Mouse (Mus musculus) heart, postnatal 10 days (tissue): ENCODE data around the gene Ubr4. TPM values are rescaled to one million over a fixed set of nuclear protein-coding genes. Genes with fewer than 3 reads are reported as not detected.
A peak's percentile ranks its signal among the peaks of the same experiment; 100 is the strongest.
"Not testable (repeated sequence)": the region's sequence is repeated elsewhere in the genome, so short reads cannot be mapped to it uniquely, and the experiment has no call there.

Experiments
- DNase-seq, 2 experiments: peaks; one replicate each; pipeline ENCODE4 v3.0.0; 2021
- intact Hi-C: fragments of 180-260 bp; cut with DNase I; formaldehyde crosslinking; loops from one replicate; pipeline ENCODE4 v1.15.1; 2025
- total RNA-seq, 2 experiments: library from RNA; stranded (reverse); gene quantifications; 2 replicates each; pipeline ENCODE4 v1.2.3; 2021

Ubr4 gene
- total RNA-seq, 2 experiments from 2014 or later, result 124 to 125 TPM

- no peak for DNase-seq
- intact Hi-C loops, result no loop called here
Measured at GRCm38 (mm10) chr4:139352832-139353231, 423 bp downstream of the Ubr4 start.

DNA sequence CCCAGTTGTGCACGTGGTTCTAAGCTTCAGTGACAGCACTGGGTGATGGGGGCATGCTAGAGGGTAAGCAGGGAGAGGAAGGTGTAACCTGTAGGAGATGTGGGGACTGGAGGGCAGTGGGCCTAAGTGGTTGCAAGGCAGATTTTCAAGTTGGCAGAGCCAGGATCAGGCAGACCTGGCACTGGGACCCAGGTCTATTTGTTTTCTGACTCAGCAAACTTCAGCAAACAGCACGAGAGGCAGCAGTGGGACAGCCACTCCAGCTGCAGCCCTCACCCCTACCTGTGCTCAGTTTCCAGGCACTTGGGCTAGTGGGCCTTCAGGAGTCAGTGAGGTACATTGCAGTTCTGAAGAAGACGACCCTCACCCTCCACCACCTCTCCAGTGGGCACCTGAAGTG lies 4.8 kb downstream of the Ubr4 start:
- no peak for DNase-seq
- intact Hi-C loops, result no loop called here

DNA sequence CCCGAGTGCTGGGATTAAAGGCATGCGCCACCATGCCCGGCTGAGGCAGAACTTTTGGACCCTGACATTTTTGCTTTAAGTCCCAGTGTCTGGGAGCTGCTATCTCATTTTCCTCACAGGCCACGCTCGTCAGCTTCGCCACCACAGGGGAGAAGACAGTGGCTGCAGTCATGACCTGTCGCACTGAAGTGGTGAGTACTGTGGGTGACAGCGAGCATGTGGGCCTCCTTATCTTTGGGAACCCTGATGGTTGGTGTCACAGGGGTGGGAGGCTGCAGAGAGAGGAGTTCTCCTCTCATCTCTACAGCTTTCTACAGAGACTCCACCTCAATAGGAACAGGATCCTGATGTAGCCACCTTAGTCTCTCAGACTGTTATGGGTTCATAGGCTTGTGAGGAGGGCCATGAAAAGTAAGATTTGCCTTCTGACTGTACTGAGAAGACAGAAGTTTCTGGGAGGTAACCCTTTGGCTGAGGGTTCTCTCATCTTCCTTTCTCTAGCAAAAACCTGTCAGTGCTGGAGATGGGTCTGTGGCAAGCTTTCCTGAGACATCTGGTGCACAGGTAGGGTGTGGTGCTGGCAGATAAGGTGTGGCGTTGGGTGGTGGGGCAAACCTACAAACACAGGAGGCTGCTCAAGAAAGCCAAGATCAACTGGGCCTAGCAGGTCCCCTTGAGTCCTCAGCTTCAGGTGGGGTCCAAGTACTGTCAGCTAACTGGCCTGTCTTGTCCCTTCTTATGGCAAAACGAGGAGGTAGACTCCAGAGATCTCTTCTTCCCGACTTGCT lies 8.5 kb downstream of the Ubr4 start:
- intact Hi-C loops, result no loop called here
- DNase-seq, result no peak

DNA sequence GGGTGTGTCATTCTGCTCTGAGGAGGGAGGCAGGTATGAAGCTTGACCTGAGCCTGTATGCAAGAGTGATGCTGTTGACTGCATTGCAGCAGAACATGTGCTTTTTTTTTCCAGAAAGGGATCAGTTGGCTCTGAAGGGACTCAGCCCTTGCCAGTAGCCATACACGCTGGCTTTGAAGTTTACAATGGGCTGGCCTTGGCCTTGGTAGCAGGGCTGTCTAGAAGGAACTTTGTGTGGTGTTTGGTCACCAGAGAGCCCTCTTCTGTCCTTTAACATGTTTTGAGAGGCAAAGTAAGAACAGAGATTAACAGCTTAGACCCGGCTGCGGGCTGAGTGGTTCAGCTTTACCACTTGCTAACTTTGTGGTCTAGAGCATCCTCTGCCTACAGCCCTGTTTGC lies 14.9 kb downstream of the Ubr4 start:
- intact Hi-C loops, result no loop called here
- no peak for DNase-seq

GRCm38 (mm10) chr4:139368038-139368437 lies 15.6 kb downstream of the Ubr4 start:
- intact Hi-C loops, result no loop called here
- DNase-seq, result no peak

GRCm38 (mm10) chr4:139373130-139373529 lies 20.7 kb downstream of the Ubr4 start:
- no peak for DNase-seq
- intact Hi-C loops, result no loop called here

DNA sequence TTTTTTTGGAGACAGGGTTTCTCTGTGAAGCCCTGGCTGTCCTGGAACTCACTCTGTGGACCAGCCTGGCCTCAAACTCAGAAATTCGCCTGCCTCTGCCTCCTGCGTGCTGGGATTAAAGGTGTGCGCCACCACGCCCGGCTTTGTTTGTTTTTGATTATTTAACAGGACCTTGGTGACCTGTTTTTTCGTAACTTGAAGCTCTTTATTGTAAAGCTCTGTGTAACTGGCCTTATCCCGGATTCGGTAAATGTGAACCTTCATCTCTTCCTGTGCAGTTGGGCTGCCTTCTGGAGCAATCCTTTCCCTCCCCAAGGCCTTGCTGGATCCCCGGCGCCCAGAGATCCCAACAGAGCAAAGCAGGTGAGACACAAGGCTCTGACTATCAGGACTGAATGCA lies 21.1 kb downstream of the Ubr4 start:
- intact Hi-C loops, result no loop called here
- DNase-seq, result no peak

DNA sequence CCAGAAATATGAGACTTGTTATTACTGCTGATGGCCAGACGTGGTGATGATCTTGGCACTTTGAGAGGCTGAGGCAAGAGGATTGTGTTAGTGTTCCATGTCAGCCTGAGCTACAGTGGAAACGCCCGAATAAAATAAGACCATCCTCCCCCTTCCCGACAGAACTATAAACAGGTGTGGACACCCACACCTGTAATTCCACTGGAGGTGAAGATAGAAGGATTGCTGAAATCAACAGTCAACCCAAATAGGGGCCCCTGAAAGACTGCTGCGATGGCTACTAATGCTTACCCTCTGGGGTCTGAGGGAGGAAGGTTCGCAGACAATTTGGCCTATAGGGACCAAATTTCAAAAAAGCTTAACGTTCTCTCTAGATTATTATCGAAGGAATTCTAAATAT lies 27.3 kb downstream of the Ubr4 start:
- peak in 1 of 2 experiments; percentile 7 for DNase-seq
- intact Hi-C loops, result no loop called here

- intact Hi-C loops, result no loop called here
- DNase-seq, result peak; percentile 100
Measured at GRCm38 (mm10) chr4:139380207-139380748, 27.9 kb downstream of the Ubr4 start.

GRCm38 (mm10) chr4:139380775-139381451 lies 28.5 kb downstream of the Ubr4 start:
- intact Hi-C loops, result no loop called here
- DNase-seq, result peak in 1 of 2 experiments; percentile 7

DNA sequence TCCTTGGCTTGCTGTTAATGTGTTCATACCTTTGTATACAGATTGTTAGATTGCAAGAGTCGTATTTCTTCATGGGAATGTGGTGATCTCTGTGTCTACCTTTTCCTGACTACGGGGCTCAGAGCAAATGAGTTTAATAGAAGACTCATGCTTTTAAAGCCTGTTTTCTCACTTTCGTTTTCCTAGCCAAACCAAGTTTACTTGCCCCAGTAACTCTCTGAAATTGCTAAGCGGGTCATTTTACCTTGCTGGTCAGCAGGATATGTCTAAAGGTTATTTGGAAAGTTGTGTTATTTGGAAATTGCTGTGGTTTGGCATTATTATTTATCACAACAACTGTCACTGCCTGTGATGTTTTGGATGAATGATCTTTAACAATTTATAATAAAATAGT lies 29.0 kb downstream of the Ubr4 start:
- intact Hi-C loops, result no loop called here
- DNase-seq, result no peak

DNA sequence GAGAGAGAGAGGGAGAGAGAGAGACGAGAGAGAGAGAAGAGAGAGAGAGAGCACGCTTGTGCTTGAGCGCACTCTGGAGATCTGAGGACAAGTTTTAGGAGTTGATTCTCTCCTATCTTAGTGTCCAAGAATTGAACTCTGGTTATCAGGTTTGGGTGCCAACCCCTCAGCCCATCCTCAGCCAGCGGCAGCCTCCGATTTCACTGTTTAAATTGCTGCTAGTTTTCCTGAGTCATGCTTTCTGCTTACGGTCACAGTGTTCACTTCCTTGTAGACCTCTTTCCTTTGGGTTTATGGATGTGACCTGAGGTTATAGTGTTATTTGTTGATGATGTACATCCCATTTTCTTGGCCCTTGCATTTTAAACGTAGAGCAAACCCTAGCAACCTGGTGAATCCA lies 29.8 kb downstream of the Ubr4 start:
- DNase-seq, result no peak
- intact Hi-C loops, result no loop called here

DNA sequence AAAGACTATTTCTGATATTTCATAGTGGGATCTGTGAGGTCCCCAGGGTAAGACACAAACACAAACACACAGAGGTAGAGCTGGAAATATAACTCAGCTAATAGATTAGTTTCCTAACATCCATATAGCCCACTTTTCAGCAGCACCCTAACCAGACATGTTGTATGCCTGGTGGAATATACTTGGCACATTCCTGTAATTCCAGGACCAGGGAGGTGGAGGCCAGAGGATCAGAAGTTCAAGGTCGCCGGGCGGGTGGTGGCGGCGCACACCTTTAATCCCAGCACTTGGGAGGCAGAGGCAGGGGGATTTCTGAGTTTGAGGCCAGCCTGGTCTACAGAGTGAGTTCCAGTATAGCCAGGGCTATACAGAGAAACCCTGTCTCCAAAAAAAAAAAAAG lies 33.4 kb downstream of the Ubr4 start:
- intact Hi-C loops, DNase-seq: not testable (repeated sequence)

DNA sequence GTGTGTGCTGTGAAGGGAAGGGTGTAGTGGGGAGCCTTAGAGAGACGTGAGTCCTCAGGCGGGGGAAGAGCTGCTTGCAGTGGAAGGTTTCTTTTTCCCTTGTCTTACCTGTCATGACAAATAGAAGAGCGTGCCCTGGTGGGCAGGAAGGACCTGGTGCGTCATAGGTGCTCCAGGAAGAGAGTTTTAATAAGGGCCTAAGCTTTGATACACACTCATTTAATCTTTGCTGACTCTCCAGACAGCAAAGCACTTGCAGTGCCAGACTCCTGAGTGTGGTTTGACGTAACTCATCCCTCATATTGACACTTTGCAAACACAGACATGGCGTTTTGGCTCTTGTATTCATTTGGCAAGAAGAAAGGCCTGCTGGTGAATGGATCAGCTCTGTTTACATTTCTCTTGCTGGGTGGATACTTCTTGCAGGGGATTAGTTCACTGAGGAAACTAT lies 34.5 kb downstream of the Ubr4 start:
- peak; percentile 43 to 45 for DNase-seq
- intact Hi-C loops, result no loop called here

- DNase-seq, result no peak
- intact Hi-C loops, result no loop called here
Measured at GRCm38 (mm10) chr4:139389557-139389956, 37.1 kb downstream of the Ubr4 start.

GRCm38 (mm10) chr4:139395431-139395830 lies 43.0 kb downstream of the Ubr4 start:
- DNase-seq, result peak in 1 of 2 experiments; percentile 6
- intact Hi-C loops, result no loop called here

DNA sequence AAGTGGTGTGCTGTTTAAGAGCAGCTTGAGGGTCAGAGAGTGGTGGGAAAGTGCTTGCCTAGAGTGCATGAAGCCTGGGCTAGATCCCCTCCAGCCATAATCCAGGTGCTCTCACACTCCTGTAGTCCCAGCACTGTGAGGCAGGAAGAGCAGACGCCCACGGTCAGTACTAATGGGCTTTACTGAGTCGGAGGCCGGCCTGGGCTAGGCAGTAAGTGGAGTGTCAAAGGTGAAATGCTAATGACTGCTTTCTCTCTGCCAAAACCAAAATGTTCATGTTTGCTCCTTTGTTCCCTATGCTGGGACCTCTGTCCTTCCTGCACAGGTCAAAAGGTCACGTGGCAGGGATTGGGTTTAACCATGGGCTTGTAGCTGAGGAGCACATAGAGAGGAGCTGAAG lies 48.1 kb downstream of the Ubr4 start:
- intact Hi-C loops, result no loop called here
- DNase-seq, result no peak

DNA sequence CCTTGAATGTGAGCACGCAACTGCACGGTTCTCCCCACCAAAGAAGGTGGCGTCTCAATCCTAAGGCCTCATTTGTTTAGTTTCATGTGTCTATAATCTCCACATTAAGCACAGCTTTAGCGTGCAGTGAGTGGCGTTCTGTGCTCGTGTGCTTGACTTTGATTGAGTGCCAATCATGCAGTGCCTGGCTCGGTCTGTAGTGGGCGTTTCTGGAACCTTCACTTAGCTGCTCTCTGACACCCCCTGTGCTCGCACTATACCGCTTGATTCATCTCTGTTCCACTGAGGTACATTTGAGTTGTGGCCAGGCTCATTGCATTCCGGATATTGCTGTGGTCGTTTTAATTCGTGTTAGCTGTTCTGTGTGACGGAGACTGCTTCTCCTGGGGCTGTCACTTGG lies 50.8 kb downstream of the Ubr4 start:
- intact Hi-C loops, result no loop called here
- no peak for DNase-seq

GRCm38 (mm10) chr4:139411351-139411750 lies 58.9 kb downstream of the Ubr4 start:
- intact Hi-C loops, result no loop called here
- DNase-seq, result peak; percentile 52 to 53

GRCm38 (mm10) chr4:139417868-139418267 lies 65.5 kb downstream of the Ubr4 start:
- no peak for DNase-seq

DNA sequence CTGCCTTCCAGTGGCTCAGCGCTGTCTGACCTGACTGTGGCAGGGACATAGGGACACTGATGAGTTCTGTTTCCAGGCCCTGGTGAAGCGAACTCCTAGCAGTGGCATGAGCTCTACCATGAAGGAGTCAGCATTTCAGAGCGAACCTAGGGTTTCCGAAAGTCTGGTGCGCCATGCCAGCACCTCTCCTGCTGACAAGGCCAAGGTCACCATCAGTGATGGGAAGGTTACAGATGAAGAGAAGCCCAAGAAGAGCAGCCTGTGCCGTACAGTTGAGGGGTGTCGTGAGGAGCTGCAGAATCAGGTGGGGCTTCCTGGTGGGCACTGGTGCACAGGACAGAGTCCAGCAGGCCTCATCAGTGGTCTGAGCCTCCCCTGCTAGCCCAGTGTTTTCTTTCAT lies 69.2 kb downstream of the Ubr4 start:
- intact Hi-C loops, result no loop called here
- no peak for DNase-seq

More at GRCm38 (mm10) chr4:139417868-139418267, 65.5 kb downstream of the Ubr4 start:
- intact Hi-C loops, result no loop called here

GRCm38 (mm10) chr4:139422409-139422808 lies 70.0 kb downstream of the Ubr4 start:
- intact Hi-C loops, result no loop called here
- DNase-seq, result no peak
